Mouse (Mus musculus): ENCODE measurements around the gene Cdk6. TPM values are rescaled to one million over a fixed set of nuclear protein-coding genes. Genes with fewer than 3 reads are reported as not detected.

Gene Cdk6
- polyA plus RNA-seq, 1 experiment = 9.7 TPM

GRCm38 (mm10) chr5:3355032-3355536 lies 13.8 kb downstream of the Cdk6 start:
- DNase-seq (ENCODE audit: low read depth in 1 of 2, low spot score in 2 of 2) = no peak
- 77% methylated on average over 12 of the region's 12 CpGs for WGBS
- H3K27ac ChIP-seq (ENCODE audit: insufficient read depth, low read length) = peak overlapping the region; percentile 56
- no peaks in the 10 kb centered on the region for H3K27me3 ChIP-seq (ENCODE audit: control insufficient read depth, insufficient read depth, low read length)
- no peak for TF ChIP-seq POLR2A (IDR thresholded peaks at IDR 0.05; ENCODE audit: low read depth, low read length)
- TF ChIP-seq CTCF (IDR thresholded peaks at IDR 0.05; ENCODE audit: extremely low read depth, insufficient read depth, insufficient read length, insufficient replicate concordance) = no peak
- peaks cover 13% of the 10 kb centered on the region; the same call in 1 of the 2 replicates for H3K4me1 ChIP-seq (ENCODE audit: control insufficient read depth, insufficient read depth, insufficient read length)
- no peak overlapping the region for H3K4me3 ChIP-seq (ENCODE audit: extremely low read depth, insufficient read depth, insufficient read length)
- H3K36me3 ChIP-seq (ENCODE audit: control insufficient read depth, insufficient read depth, low read length) = no peaks in the 10 kb centered on the region

DNA sequence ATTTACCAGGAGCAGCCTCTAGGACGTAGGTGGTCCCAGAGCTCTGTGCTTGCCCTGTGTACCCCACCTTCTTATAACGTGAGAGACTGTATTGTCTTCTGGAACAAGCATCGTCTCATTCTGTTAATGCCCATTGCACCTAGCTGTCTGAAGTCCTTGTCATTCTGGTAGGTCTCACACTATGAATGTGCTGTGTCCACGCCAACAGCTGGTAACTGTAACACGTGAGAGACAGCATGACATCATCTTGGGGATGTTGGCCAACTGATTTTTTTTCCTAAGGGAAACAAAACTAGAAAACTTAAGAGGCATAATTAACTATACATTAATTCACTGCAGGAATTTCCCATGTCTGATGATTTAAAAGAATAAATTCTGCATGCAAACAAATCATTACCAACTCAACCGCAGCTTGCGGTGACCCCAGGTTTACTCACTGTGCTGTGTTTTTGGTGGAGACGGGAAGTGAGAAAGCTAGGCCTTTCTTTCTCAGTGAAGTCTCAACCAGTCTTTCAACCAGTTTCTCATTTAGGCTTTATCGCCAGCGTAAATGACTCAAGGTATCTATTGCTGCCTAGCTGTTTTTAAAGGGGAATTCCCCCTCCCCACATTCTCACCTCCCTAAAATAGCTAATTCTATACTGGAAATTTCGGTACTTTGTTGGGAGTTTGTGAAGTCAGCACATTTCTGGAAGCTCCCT lies 14.4 kb downstream of the Cdk6 start:
- H3K27ac ChIP-seq (ENCODE audit: insufficient read depth, low read length) = peak overlapping the region; percentile 68
- H3K27me3 ChIP-seq (ENCODE audit: control insufficient read depth, insufficient read depth, low read length) = no peaks in the 10 kb centered on the region
- no peaks in the 10 kb centered on the region for H3K36me3 ChIP-seq (ENCODE audit: control insufficient read depth, insufficient read depth, low read length)
- H3K4me3 ChIP-seq (ENCODE audit: extremely low read depth, insufficient read depth, insufficient read length) = no peak overlapping the region
- peak in 1 of 2 experiments; percentile 30 for DNase-seq (ENCODE audit: low read depth in 1 of 2, low spot score in 2 of 2)
- peaks cover 13% of the 10 kb centered on the region; the same call in 1 of the 2 replicates for H3K4me1 ChIP-seq (ENCODE audit: control insufficient read depth, insufficient read depth, insufficient read length)
- 42% methylated on average over 11 of the region's 11 CpGs for WGBS
- TF ChIP-seq POLR2A (IDR thresholded peaks at IDR 0.05; ENCODE audit: low read depth, low read length) = no peak
- no peak for TF ChIP-seq CTCF (IDR thresholded peaks at IDR 0.05; ENCODE audit: extremely low read depth, insufficient read depth, insufficient read length, insufficient replicate concordance)

DNA sequence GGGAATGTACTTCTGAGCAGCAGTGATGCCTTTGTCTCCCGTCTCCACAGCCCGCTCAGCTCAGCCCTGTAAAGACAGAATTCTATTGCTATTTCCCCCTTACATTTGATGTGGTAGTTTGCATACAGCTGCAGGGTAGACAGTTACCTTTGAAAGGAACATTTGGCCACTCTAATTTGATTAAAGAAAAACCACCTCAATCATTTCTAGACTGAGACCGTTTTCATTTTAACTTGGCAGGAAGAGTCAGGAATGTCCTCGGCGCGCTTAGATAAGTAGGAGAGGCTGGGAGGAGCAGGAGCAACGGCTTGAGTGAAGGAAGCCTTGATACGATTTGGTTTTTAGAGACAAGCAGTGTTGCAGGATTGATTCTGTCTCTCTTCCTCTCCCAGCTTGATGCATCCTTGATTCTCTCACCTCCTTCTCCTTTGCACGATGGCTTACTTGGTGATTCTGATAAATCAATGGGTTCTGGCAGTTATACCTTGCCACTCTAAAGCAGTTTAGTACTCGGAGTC lies 15.0 kb downstream of the Cdk6 start:
- WGBS = 37% methylated on average over 10 of the region's 10 CpGs
- no peak overlapping the region for H3K4me3 ChIP-seq (ENCODE audit: extremely low read depth, insufficient read depth, insufficient read length)
- H3K4me1 ChIP-seq (ENCODE audit: control insufficient read depth, insufficient read depth, insufficient read length) = peaks cover 13% of the 10 kb centered on the region; the same call in 1 of the 2 replicates
- peak overlapping the region; percentile 68 for H3K27ac ChIP-seq (ENCODE audit: insufficient read depth, low read length)
- TF ChIP-seq CTCF (IDR thresholded peaks at IDR 0.05; ENCODE audit: extremely low read depth, insufficient read depth, insufficient read length, insufficient replicate concordance) = no peak
- TF ChIP-seq POLR2A (IDR thresholded peaks at IDR 0.05; ENCODE audit: low read depth, low read length) = no peak
- no peaks in the 10 kb centered on the region for H3K36me3 ChIP-seq (ENCODE audit: control insufficient read depth, insufficient read depth, low read length)
- no peaks in the 10 kb centered on the region for H3K27me3 ChIP-seq (ENCODE audit: control insufficient read depth, insufficient read depth, low read length)
- DNase-seq (ENCODE audit: low read depth in 1 of 2, low spot score in 2 of 2) = no peak

DNA sequence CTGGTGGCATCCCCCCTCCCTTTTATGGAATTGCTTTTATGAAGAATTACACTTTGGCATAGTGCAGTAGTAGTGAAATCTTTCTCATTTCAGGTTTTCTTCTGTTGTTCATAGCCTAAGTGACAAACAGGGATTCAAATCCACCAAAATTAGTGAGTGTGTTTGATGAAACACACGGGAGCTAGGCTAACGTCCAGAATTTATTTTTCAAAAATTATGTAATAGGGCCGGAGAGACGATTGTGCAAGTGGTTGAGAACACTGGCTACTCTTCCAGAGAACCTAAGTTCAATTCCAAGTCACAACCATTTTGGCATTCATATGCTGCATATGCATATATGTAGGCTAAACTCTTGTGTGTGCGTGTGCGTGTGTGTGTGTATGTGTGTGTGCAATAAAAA lies 16.2 kb downstream of the Cdk6 start:
- H3K4me1 ChIP-seq (ENCODE audit: control insufficient read depth, insufficient read depth, insufficient read length) = peaks cover 13% of the 10 kb centered on the region; the same call in 1 of the 2 replicates
- WGBS = 89% methylated on average over 6 of the region's 6 CpGs

GRCm38 (mm10) chr5:3358687-3359520 lies 17.6 kb downstream of the Cdk6 start:
- H3K27me3 ChIP-seq (ENCODE audit: control insufficient read depth, insufficient read depth, low read length) = no peaks in the 10 kb centered on the region
- DNase-seq (ENCODE audit: low read depth in 1 of 2, low spot score in 2 of 2) = no peak
- no peak for TF ChIP-seq CTCF (IDR thresholded peaks at IDR 0.05; ENCODE audit: extremely low read depth, insufficient read depth, insufficient read length, insufficient replicate concordance)
- TF ChIP-seq POLR2A (IDR thresholded peaks at IDR 0.05; ENCODE audit: low read depth, low read length) = no peak
- no peak overlapping the region for H3K27ac ChIP-seq (ENCODE audit: insufficient read depth, low read length)
- H3K4me1 ChIP-seq (ENCODE audit: control insufficient read depth, insufficient read depth, insufficient read length) = peaks cover 18% of the 10 kb centered on the region; the same call in 1 of the 2 replicates
- H3K36me3 ChIP-seq (ENCODE audit: control insufficient read depth, insufficient read depth, low read length) = no peaks in the 10 kb centered on the region
- no peak overlapping the region for H3K4me3 ChIP-seq (ENCODE audit: extremely low read depth, insufficient read depth, insufficient read length)
- WGBS = 55% methylated on average over 5 of the region's 5 CpGs

More for the DNA sequence above, 16.2 kb downstream of the Cdk6 start:
- TF ChIP-seq POLR2A (IDR thresholded peaks at IDR 0.05; ENCODE audit: low read depth, low read length) (no peak), CTCF (IDR thresholded peaks at IDR 0.05; ENCODE audit: extremely low read depth, insufficient read depth, insufficient read length, insufficient replicate concordance) (no peak)
- Histone ChIP-seq H3K36me3 (ENCODE audit: control insufficient read depth, insufficient read depth, low read length) (no peaks in the 10 kb centered on the region), H3K4me3 (ENCODE audit: extremely low read depth, insufficient read depth, insufficient read length) (no peak overlapping the region), H3K27me3 (ENCODE audit: control insufficient read depth, insufficient read depth, low read length) (no peaks in the 10 kb centered on the region), H3K27ac (ENCODE audit: insufficient read depth, low read length) (no peak overlapping the region)
- DNase-seq (ENCODE audit: low read depth in 1 of 2, low spot score in 2 of 2) = no peak

- no peak for TF ChIP-seq POLR2A (IDR thresholded peaks at IDR 0.05; ENCODE audit: low read depth, low read length)
- TF ChIP-seq CTCF (IDR thresholded peaks at IDR 0.05; ENCODE audit: extremely low read depth, insufficient read depth, insufficient read length, insufficient replicate concordance) = no peak
- no peak for DNase-seq (ENCODE audit: low read depth in 1 of 2, low spot score in 2 of 2)
- no peak overlapping the region for H3K27ac ChIP-seq (ENCODE audit: insufficient read depth, low read length)
- H3K4me3 ChIP-seq (ENCODE audit: extremely low read depth, insufficient read depth, insufficient read length) = no peak overlapping the region
- no peaks in the 10 kb centered on the region for H3K36me3 ChIP-seq (ENCODE audit: control insufficient read depth, insufficient read depth, low read length)
- peaks cover 18% of the 10 kb centered on the region; the same call in 1 of the 2 replicates for H3K4me1 ChIP-seq (ENCODE audit: control insufficient read depth, insufficient read depth, insufficient read length)
- no peaks in the 10 kb centered on the region for H3K27me3 ChIP-seq (ENCODE audit: control insufficient read depth, insufficient read depth, low read length)
- 85% methylated on average over 7 of the region's 7 CpGs for WGBS
Measured at GRCm38 (mm10) chr5:3359914-3360313, 18.6 kb downstream of the Cdk6 start.

Data from spleen, adult 2 months (tissue).